Mouse (Mus musculus) liver, postnatal 0 days (tissue): Measurements from ENCODE around the gene Neurog1.

ENCODE experiments used
- CTCF ChIP-seq: sonication (generic); IDR thresholded peaks from 2 replicates; pipeline ENCODE4 v1.5.1; 2016; ENCODE audit warnings: antibody characterized with exemption, low read depth
- EP300 ChIP-seq: IDR thresholded peaks from 2 replicates; pipeline ENCODE4 v1.6.1; 2016; ENCODE audit warnings: antibody characterized with exemption, low read depth, mild to moderate bottlenecking

- TF ChIP-seq CTCF (no peak), EP300 (no peak)
These were observed 29.7 kb downstream of the Neurog1 start for GRCm38 (mm10) chr13:56221995-56222848.
